Mouse (Mus musculus) intestine, embryonic 16.5 days (tissue): ENCODE results near the gene Zkscan16. TPM values are rescaled to one million over a fixed set of nuclear protein-coding genes. Genes with fewer than 3 reads are reported as not detected.
A peak's percentile ranks its signal among the peaks of the same experiment; 100 is the strongest.

Experiments
- ATAC-seq: fragments of 200-750 bp; cut with Nextera tagmentation; 2 replicates; pipeline ENCODE4 v1.8.0; 2017; ENCODE audit warnings: moderate TSS enrichment, moderate library complexity
- H3K27ac ChIP-seq: fragments of 300-500 bp; sonication (generic); 2 replicates; pipeline ENCODE4 v1.5.1; 2014; ENCODE audit warnings: mild to moderate bottlenecking, low read length
- H3K27me3 ChIP-seq: fragments of 300-500 bp; sonication (generic); replicated peaks from 2 replicates; pipeline ENCODE4 v1.6.1; 2014; ENCODE audit warnings: low read length, control low read depth, mixed read lengths; ENCODE audit not compliant: control insufficient read depth, insufficient read depth
- H3K36me3 ChIP-seq: fragments of 300-500 bp; sonication (generic); 2 replicates; pipeline ENCODE4 v1.6.1; 2014; ENCODE audit warnings: low read length, control low read depth; ENCODE audit not compliant: control insufficient read depth, insufficient read depth
- H3K4me1 ChIP-seq: fragments of 300-500 bp; sonication (generic); 2 replicates; pipeline ENCODE4 v1.6.1; 2014; ENCODE audit warnings: low read length, control low read depth, mixed read lengths; ENCODE audit not compliant: control insufficient read depth, insufficient read depth
- H3K4me2 ChIP-seq: fragments of 300-500 bp; sonication (generic); 2 replicates; pipeline ENCODE4 v1.6.1; 2014; ENCODE audit warnings: low read depth, low read length, control low read depth
- H3K4me3 ChIP-seq: fragments of 300-500 bp; sonication (generic); 2 replicates; pipeline ENCODE4 v1.5.1; 2014; ENCODE audit warnings: mild to moderate bottlenecking, low read length
- H3K9ac ChIP-seq: fragments of 300-500 bp; sonication (generic); 2 replicates; pipeline ENCODE4 v1.6.1; 2014; ENCODE audit warnings: low read depth, low read length
- H3K9me3 ChIP-seq: fragments of 300-500 bp; sonication (generic); 2 replicates; pipeline ENCODE4 v1.6.1; 2016; ENCODE audit warnings: low read length, control low read depth; ENCODE audit not compliant: control insufficient read depth
- WGBS: fragments of 180-500 bp; shearing (Covaris S2); extraction: QIAGEN DNeasy Blood & Tissue Kit; methylation state at CpG from one replicate; pipeline ENCODE4 v1.1.7; 2014; 5-methylcytosine and 5-hydroxymethylcytosine counted together
- polyA plus RNA-seq: library from polyadenylated mRNA; unstranded; fragments of >200 nt; fragmentation: Nextera tagmentation; extraction: Ambion mirVana; gene quantifications from 2 replicates; pipeline ENCODE4 v1.2.1, GENCODE M21; 2015

The Zkscan16 gene
- 0.16 and 0.29 TPM in 2 replicates for polyA plus RNA-seq

GRCm38 (mm10) chr4:58943420-58944205 is at the start of gene Zkscan16:
Gene Zkscan16 (plus strand): TSS chr4:58943628.
- H3K9ac ChIP-seq, result peak within 1 kb of the TSS; percentile 78
- no peak within 1 kb of the TSS for H3K27ac ChIP-seq
- H3K4me1 ChIP-seq, result peaks cover 3% of the 10 kb centered on the region; the same call in 1 of the 2 replicates
- H3K9me3 ChIP-seq, result no peaks in the 10 kb centered on the region
- H3K27me3 ChIP-seq, result peaks cover 4% of the 10 kb centered on the region; the same call in 1 of the 2 replicates
- ATAC-seq, result peak; percentile 91
- no peaks in the 10 kb centered on the region for H3K36me3 ChIP-seq
- WGBS, result 1% methylated on average over 50 of the region's 50 CpGs
- peak within 1 kb of the TSS; percentile 91 for H3K4me2 ChIP-seq
- peak within 1 kb of the TSS; percentile 82 for H3K4me3 ChIP-seq

GRCm38 (mm10) chr4:58894399-58894798 is 49.0 kb upstream of the Zkscan16 start:
- ATAC-seq, result no peak
- 78% methylated on average over 7 of the region's 7 CpGs for WGBS
- Histone ChIP-seq H3K27ac (no peak overlapping the region), H3K36me3 (no peaks in the 10 kb centered on the region), H3K9ac (no peak overlapping the region), H3K27me3 (no peaks in the 10 kb centered on the region), H3K4me3 (no peak overlapping the region), H3K4me2 (no peak overlapping the region), H3K9me3 (no peaks in the 10 kb centered on the region), H3K4me1 (peaks cover 8% of the 10 kb centered on the region)

- no peak overlapping the region for H3K4me3 ChIP-seq
- no peaks in the 10 kb centered on the region for H3K36me3 ChIP-seq
- H3K4me2 ChIP-seq, result no peak overlapping the region
- H3K9me3 ChIP-seq, result no peaks in the 10 kb centered on the region
- H3K9ac ChIP-seq, result no peak overlapping the region
- H3K27ac ChIP-seq, result no peak overlapping the region
- peak; percentile 42 for ATAC-seq
- H3K4me1 ChIP-seq, result peaks cover 3% of the 10 kb centered on the region
- WGBS, result 56% methylated on average over 4 of the region's 4 CpGs
- no peaks in the 10 kb centered on the region for H3K27me3 ChIP-seq
Observed at GRCm38 (mm10) chr4:58897436-58897835, 46.0 kb upstream of the Zkscan16 start.

GRCm38 (mm10) chr4:58898318-58898717 is 45.1 kb upstream of the Zkscan16 start:
- peaks cover 3% of the 10 kb centered on the region for H3K4me1 ChIP-seq
- no peaks in the 10 kb centered on the region for H3K27me3 ChIP-seq
- H3K4me3 ChIP-seq, result no peak overlapping the region
- peak; percentile 74 for ATAC-seq
- no peaks in the 10 kb centered on the region for H3K36me3 ChIP-seq
- no peaks in the 10 kb centered on the region for H3K9me3 ChIP-seq
- H3K27ac ChIP-seq, result no peak overlapping the region
- no peak overlapping the region for H3K4me2 ChIP-seq
- H3K9ac ChIP-seq, result no peak overlapping the region

GRCm38 (mm10) chr4:58907453-58907852 is 36.0 kb upstream of the Zkscan16 start:
- H3K27me3 ChIP-seq, result no peaks in the 10 kb centered on the region
- H3K4me1 ChIP-seq, result peaks cover 6% of the 10 kb centered on the region
- H3K4me2 ChIP-seq, result no peak overlapping the region
- no peaks in the 10 kb centered on the region for H3K36me3 ChIP-seq
- 79% methylated on average over 1 of the region's 1 CpGs for WGBS
- no peak overlapping the region for H3K27ac ChIP-seq
- ATAC-seq, result no peak
- H3K4me3 ChIP-seq, result no peak overlapping the region
- H3K9ac ChIP-seq, result no peak overlapping the region
- H3K9me3 ChIP-seq, result no peaks in the 10 kb centered on the region

GRCm38 (mm10) chr4:58910175-58911068 is 33.0 kb upstream of the Zkscan16 start:
- WGBS, result 31% methylated on average over 16 of the region's 16 CpGs
- peak overlapping the region; percentile 77 for H3K4me2 ChIP-seq
- peak overlapping the region; percentile 98 for H3K27ac ChIP-seq
- peak overlapping the region; percentile 93 for H3K4me3 ChIP-seq
- H3K27me3 ChIP-seq, result no peaks in the 10 kb centered on the region
- H3K9me3 ChIP-seq, result no peaks in the 10 kb centered on the region
- H3K4me1 ChIP-seq, result peaks cover 8% of the 10 kb centered on the region
- H3K36me3 ChIP-seq, result no peaks in the 10 kb centered on the region
- H3K9ac ChIP-seq, result peak overlapping the region; percentile 97
- ATAC-seq, result no peak

GRCm38 (mm10) chr4:58911069-58911830 is 32.2 kb upstream of the Zkscan16 start:
- Histone ChIP-seq H3K4me2 (peak overlapping the region; percentile 77), H3K4me3 (peak overlapping the region; percentile 93), H3K27me3 (no peaks in the 10 kb centered on the region), H3K36me3 (no peaks in the 10 kb centered on the region), H3K4me1 (peaks cover 8% of the 10 kb centered on the region), H3K27ac (peak overlapping the region; percentile 98), H3K9me3 (no peaks in the 10 kb centered on the region), H3K9ac (peak overlapping the region; percentile 97)
- peak; percentile 50 for ATAC-seq
- under 1% methylated on average over 56 of the region's 56 CpGs for WGBS

- H3K27me3 ChIP-seq, result no peaks in the 10 kb centered on the region
- no peaks in the 10 kb centered on the region for H3K36me3 ChIP-seq
- H3K4me3 ChIP-seq, result peak overlapping the region; percentile 93
- H3K4me1 ChIP-seq, result peaks cover 8% of the 10 kb centered on the region
- ATAC-seq, result peak; percentile 74
- H3K27ac ChIP-seq, result peak overlapping the region; percentile 98
- under 1% methylated on average over 89 of the region's 126 CpGs for WGBS
- H3K9me3 ChIP-seq, result no peaks in the 10 kb centered on the region
- H3K4me2 ChIP-seq, result peak overlapping the region; percentile 77
- peak overlapping the region; percentile 97 for H3K9ac ChIP-seq
Observed at GRCm38 (mm10) chr4:58911831-58912628, 31.4 kb upstream of the Zkscan16 start.
